Mouse (Mus musculus): ENCODE data around the gene Msl1. TPM values are rescaled to one million over a fixed set of nuclear protein-coding genes. Genes with fewer than 3 reads are reported as not detected.

Msl1 gene
- polyA plus RNA-seq, 1 experiment = 24.5 TPM

- H3K4me1 ChIP-seq (ENCODE audit: control insufficient read depth, insufficient read depth, low read length) = peaks cover 18% of the 10 kb centered on the region
- H3K27me3 ChIP-seq (replicated peaks; ENCODE audit: control insufficient read depth, insufficient read depth, low read length) = no peaks in the 10 kb centered on the region
- WGBS = 35% methylated on average over 5 of the region's 5 CpGs
Measured at GRCm38 (mm10) chr11:98789824-98790223, 5.5 kb upstream of the Msl1 start.

DNA sequence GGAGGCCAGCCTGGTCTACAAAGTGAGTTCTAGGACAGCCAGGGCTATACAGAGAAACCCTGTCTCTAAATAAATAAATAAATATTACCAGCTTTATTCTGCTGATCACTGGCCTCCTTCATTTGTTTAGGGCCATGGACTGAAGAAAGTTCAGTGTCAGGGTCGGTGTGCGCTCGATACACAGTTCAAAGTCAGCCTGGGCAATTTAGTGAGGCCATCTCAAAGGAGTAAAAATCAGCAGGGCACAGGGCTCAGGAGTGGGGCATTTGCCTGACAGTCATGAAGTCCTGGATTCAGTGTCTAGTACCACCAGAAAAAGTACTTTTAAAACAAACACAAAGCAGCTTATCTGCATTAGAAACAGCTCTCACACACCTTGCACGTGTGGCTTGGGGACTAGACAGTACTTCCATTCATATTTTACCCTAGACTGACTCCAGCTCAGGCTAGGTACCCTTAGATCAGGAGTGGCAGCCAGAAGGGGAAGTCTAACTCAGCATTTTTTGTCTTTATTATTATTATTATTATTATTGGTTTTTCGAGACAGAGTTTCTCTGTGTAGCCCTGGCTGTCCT is 4.6 kb upstream of the Msl1 start:
- Histone ChIP-seq H3K27me3 (replicated peaks; ENCODE audit: control insufficient read depth, insufficient read depth, low read length) (no peaks in the 10 kb centered on the region), H3K4me1 (ENCODE audit: control insufficient read depth, insufficient read depth, low read length) (peaks cover 11% of the 10 kb centered on the region; the same call in 1 of the 2 replicates), H3K27ac (ENCODE audit: insufficient read depth, low read depth, low read length) (no peak overlapping the region), H3K36me3 (ENCODE audit: control insufficient read depth, insufficient read depth, low read length) (no peaks in the 10 kb centered on the region), H3K4me3 (ENCODE audit: insufficient read depth, low read depth, low read length) (no peak overlapping the region)
- 88% methylated on average over 5 of the region's 5 CpGs for WGBS
- no peak for DNase-seq
- no peak for TF ChIP-seq POLR2A (IDR thresholded peaks at IDR 0.05; ENCODE audit: low read depth, low read length)
- TF ChIP-seq CTCF (conservative IDR thresholded peaks at IDR 0.05; ENCODE audit: insufficient read depth, insufficient read length, low read depth, low read length) = no peak

More at GRCm38 (mm10) chr11:98789824-98790223, 5.5 kb upstream of the Msl1 start:
- Histone ChIP-seq H3K4me3 (ENCODE audit: insufficient read depth, low read depth, low read length) (no peak overlapping the region), H3K36me3 (ENCODE audit: control insufficient read depth, insufficient read depth, low read length) (no peaks in the 10 kb centered on the region), H3K27ac (ENCODE audit: insufficient read depth, low read depth, low read length) (no peak overlapping the region)
- DNase-seq = no peak
- no peak for TF ChIP-seq POLR2A (IDR thresholded peaks at IDR 0.05; ENCODE audit: low read depth, low read length)
- TF ChIP-seq CTCF (conservative IDR thresholded peaks at IDR 0.05; ENCODE audit: insufficient read depth, insufficient read length, low read depth, low read length) = no peak

GRCm38 (mm10) chr11:98791448-98791847 is 3.9 kb upstream of the Msl1 start:
- WGBS = 83% methylated on average over 1 of the region's 1 CpGs
- TF ChIP-seq POLR2A (IDR thresholded peaks at IDR 0.05; ENCODE audit: low read depth, low read length) = no peak
- TF ChIP-seq CTCF (conservative IDR thresholded peaks at IDR 0.05; ENCODE audit: insufficient read depth, insufficient read length, low read depth, low read length) = no peak
- H3K4me3 ChIP-seq (ENCODE audit: insufficient read depth, low read depth, low read length) = no peak overlapping the region
- H3K36me3 ChIP-seq (ENCODE audit: control insufficient read depth, insufficient read depth, low read length) = no peaks in the 10 kb centered on the region
- H3K4me1 ChIP-seq (ENCODE audit: control insufficient read depth, insufficient read depth, low read length) = peaks cover 6% of the 10 kb centered on the region; the same call in 1 of the 2 replicates
- no peak for DNase-seq
- H3K27ac ChIP-seq (ENCODE audit: insufficient read depth, low read depth, low read length) = no peak overlapping the region
- no peaks in the 10 kb centered on the region for H3K27me3 ChIP-seq (replicated peaks; ENCODE audit: control insufficient read depth, insufficient read depth, low read length)

DNA sequence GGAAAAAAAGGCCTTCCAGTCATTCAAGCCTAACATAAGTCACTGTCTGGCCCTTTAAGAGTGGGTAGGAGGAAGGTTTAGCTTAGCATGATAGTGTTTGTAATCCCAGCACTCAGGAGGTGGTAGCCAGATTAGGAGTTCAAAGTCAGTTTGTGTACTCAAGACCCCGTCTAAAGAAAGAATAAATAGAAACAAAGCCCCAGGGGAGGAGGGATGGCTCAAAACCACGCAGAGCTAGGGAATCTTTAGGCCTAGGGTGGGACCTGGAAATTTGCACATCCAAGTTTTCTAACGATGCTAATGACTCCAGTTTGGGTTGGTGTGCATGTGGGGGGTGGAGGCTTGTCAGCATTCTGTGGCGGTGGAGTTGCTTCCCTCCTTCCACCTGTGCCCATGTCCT is 3.2 kb upstream of the Msl1 start:
- no peaks in the 10 kb centered on the region for H3K27me3 ChIP-seq (replicated peaks; ENCODE audit: control insufficient read depth, insufficient read depth, low read length)
- no peaks in the 10 kb centered on the region for H3K36me3 ChIP-seq (ENCODE audit: control insufficient read depth, insufficient read depth, low read length)
- peaks cover 6% of the 10 kb centered on the region; the same call in 1 of the 2 replicates for H3K4me1 ChIP-seq (ENCODE audit: control insufficient read depth, insufficient read depth, low read length)
- no peak for TF ChIP-seq POLR2A (IDR thresholded peaks at IDR 0.05; ENCODE audit: low read depth, low read length)
- TF ChIP-seq CTCF (conservative IDR thresholded peaks at IDR 0.05; ENCODE audit: insufficient read depth, insufficient read length, low read depth, low read length) = no peak
- DNase-seq = no peak
- 28% methylated on average over 4 of the region's 4 CpGs for WGBS
- no peak overlapping the region for H3K4me3 ChIP-seq (ENCODE audit: insufficient read depth, low read depth, low read length)
- H3K27ac ChIP-seq (ENCODE audit: insufficient read depth, low read depth, low read length) = no peak overlapping the region

DNA sequence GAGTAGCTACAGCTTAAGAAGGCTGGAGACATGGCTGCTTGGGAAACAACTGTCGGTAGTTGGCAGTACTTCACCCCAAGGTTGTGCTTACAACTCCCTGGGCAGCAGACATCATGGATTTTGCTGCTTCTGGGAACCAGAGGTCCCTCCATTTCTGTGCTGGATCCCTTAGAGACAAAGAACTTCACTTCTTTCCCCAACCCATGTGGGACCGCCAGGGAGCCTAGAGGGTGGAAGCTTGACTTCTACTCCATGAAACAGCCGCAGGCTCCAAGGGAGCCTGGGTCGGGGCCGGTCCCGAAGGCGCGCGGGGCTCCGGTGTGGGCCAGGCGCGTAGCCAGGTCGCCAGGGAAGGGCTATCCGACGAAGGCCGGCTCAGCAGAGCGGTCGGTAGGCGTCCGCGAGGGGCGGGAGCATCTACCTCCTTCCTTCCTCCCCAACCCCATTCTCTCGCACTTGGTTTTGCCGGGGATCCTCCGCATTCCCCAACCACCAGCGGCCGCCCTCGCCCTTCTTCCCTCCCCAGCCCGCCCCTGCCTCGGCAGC is 774 bp upstream of the Msl1 start:
- 1% methylated on average over 29 of the region's 30 CpGs for WGBS
- DNase-seq = peak; percentile 84
- H3K27ac ChIP-seq (ENCODE audit: insufficient read depth, low read depth, low read length) = peak overlapping the region; percentile 98
- no peaks in the 10 kb centered on the region for H3K36me3 ChIP-seq (ENCODE audit: control insufficient read depth, insufficient read depth, low read length)
- TF ChIP-seq CTCF (conservative IDR thresholded peaks at IDR 0.05; ENCODE audit: insufficient read depth, insufficient read length, low read depth, low read length) (peak; percentile 38), POLR2A (IDR thresholded peaks at IDR 0.05; ENCODE audit: low read depth, low read length) (peak; percentile 52)
- H3K4me3 ChIP-seq (ENCODE audit: insufficient read depth, low read depth, low read length) = peak overlapping the region; percentile 84
- peaks cover 12% of the 10 kb centered on the region for H3K4me1 ChIP-seq (ENCODE audit: control insufficient read depth, insufficient read depth, low read length)
- no peaks in the 10 kb centered on the region for H3K27me3 ChIP-seq (replicated peaks; ENCODE audit: control insufficient read depth, insufficient read depth, low read length)

GRCm38 (mm10) chr11:98795714-98796514 is 598 bp downstream of the Msl1 start:
- WGBS = 1% methylated on average over 72 of the region's 74 CpGs
- Histone ChIP-seq H3K27me3 (replicated peaks; ENCODE audit: control insufficient read depth, insufficient read depth, low read length) (no peaks in the 10 kb centered on the region), H3K36me3 (ENCODE audit: control insufficient read depth, insufficient read depth, low read length) (peaks cover 3% of the 10 kb centered on the region), H3K4me3 (ENCODE audit: insufficient read depth, low read depth, low read length) (peak overlapping the region; percentile 84), H3K4me1 (ENCODE audit: control insufficient read depth, insufficient read depth, low read length) (peaks cover 12% of the 10 kb centered on the region), H3K27ac (ENCODE audit: insufficient read depth, low read depth, low read length) (peak overlapping the region; percentile 77)
- TF ChIP-seq POLR2A (IDR thresholded peaks at IDR 0.05; ENCODE audit: low read depth, low read length) = no peak
- no peak for TF ChIP-seq CTCF (conservative IDR thresholded peaks at IDR 0.05; ENCODE audit: insufficient read depth, insufficient read length, low read depth, low read length)
- peak; percentile 66 for DNase-seq

Data from kidney, adult 2 months (tissue).